Mouse (Mus musculus): ENCODE measurements around the gene Slc7a1. TPM values are rescaled to one million over a fixed set of nuclear protein-coding genes. Genes with fewer than 3 reads are reported as not detected.

Slc7a1 gene
- polyA plus RNA-seq, 1 experiment from 2014 or later = 5.8 TPM

DNA sequence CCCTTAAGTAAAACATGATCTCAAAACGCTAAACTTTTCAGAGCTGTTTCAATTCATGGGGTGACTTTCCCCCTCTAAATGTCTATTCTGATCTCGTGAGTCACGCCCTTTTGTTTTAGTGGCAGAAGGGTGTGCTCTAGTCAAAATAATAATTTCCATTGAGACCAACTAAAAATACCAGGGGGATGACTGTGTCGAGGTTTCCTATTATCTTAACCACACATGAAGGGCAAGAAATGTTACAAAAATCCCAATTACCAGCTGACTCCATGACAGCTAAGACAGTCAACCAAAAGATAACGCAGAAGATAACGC, 1.3 kb downstream of the Slc7a1 start:
- ATAC-seq (no peak), DNase-seq (ENCODE audit: low spot score) (no peak)

DNA sequence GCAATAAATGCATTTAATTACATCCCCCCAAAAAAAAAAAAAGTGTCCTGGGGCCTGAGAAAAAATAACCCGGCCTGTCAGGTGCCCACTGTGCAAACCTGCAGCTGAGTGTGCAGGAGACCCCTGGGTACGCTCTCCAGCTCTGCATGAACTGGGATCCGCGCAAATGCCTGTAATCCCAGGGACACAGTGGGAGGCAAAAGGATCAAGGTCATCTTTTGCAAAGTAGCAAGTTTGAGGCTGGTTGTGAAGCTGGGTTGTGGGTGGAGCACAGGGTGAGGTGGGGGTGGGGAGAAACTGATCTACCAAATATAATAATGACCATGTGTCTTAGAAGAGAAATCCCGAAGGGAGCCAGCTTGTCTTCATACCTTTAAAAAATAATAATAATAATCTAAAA, 1.8 kb downstream of the Slc7a1 start:
- Histone ChIP-seq H3K4me3 (ENCODE audit: low read depth, low read length) (no peak overlapping the region), H3K9ac (replicated peaks; ENCODE audit: low read depth) (no peak overlapping the region), H3K9me3 (ENCODE audit: low read length) (no peaks in the 10 kb centered on the region), H3K27me3 (replicated peaks; ENCODE audit: insufficient read depth, low read length) (no peaks in the 10 kb centered on the region), H3K4me2 (replicated peaks; ENCODE audit: low read depth, low read length) (no peak overlapping the region), H3K36me3 (ENCODE audit: insufficient read depth, low read length) (no peaks in the 10 kb centered on the region), H3K27ac (ENCODE audit: low read length) (no peak overlapping the region), H3K4me1 (ENCODE audit: insufficient read depth, low read depth, low read length) (no peaks in the 10 kb centered on the region; the same call in 1 of the 2 replicates)
- 72% methylated on average over 5 of the region's 5 CpGs for WGBS
- no peak for ATAC-seq
- TF ChIP-seq CTCF (IDR thresholded peaks at IDR 0.05) = no peak
- no peak for TF ChIP-seq EP300 (IDR thresholded peaks at IDR 0.05)
- no peak for DNase-seq (ENCODE audit: low spot score)

More for the DNA sequence above, 1.3 kb downstream of the Slc7a1 start:
- Histone ChIP-seq H3K9ac (replicated peaks; ENCODE audit: low read depth) (no peak overlapping the region), H3K36me3 (ENCODE audit: insufficient read depth, low read length) (no peaks in the 10 kb centered on the region), H3K4me3 (ENCODE audit: low read depth, low read length) (peak overlapping the region; percentile 64), H3K4me1 (ENCODE audit: insufficient read depth, low read depth, low read length) (no peaks in the 10 kb centered on the region; the same call in 1 of the 2 replicates), H3K9me3 (ENCODE audit: low read length) (no peaks in the 10 kb centered on the region), H3K4me2 (replicated peaks; ENCODE audit: low read depth, low read length) (peak overlapping the region; percentile 98), H3K27ac (ENCODE audit: low read length) (no peak overlapping the region), H3K27me3 (replicated peaks; ENCODE audit: insufficient read depth, low read length) (no peaks in the 10 kb centered on the region)
- WGBS = 55% methylated on average over 6 of the region's 6 CpGs
- TF ChIP-seq CTCF (IDR thresholded peaks at IDR 0.05) = no peak
- no peak for TF ChIP-seq EP300 (IDR thresholded peaks at IDR 0.05)

DNA sequence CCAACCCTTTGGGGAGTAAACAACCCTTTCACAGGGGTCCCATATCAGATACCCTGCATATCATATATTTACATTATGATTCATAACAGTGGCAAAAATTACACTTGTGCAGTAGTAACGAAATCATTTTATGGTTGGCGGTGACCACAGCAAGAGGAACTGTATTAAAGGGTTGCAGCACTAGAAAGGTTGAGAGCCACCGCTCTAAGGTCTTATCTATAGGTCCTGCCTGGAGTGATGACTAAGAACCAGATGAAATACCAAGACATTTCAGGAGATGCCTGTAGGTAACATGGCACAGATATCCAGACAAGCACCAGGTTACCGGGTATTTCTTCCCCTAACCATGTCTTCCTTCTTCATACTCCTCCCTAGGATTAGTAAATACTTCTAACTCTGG, 2.3 kb downstream of the Slc7a1 start:
- Histone ChIP-seq H3K9me3 (ENCODE audit: low read length) (no peaks in the 10 kb centered on the region), H3K36me3 (ENCODE audit: insufficient read depth, low read length) (no peaks in the 10 kb centered on the region), H3K4me3 (ENCODE audit: low read depth, low read length) (no peak overlapping the region), H3K27ac (ENCODE audit: low read length) (no peak overlapping the region), H3K4me2 (replicated peaks; ENCODE audit: low read depth, low read length) (no peak overlapping the region), H3K9ac (replicated peaks; ENCODE audit: low read depth) (no peak overlapping the region), H3K27me3 (replicated peaks; ENCODE audit: insufficient read depth, low read length) (no peaks in the 10 kb centered on the region), H3K4me1 (ENCODE audit: insufficient read depth, low read depth, low read length) (no peaks in the 10 kb centered on the region; the same call in 1 of the 2 replicates)
- 73% methylated on average over 4 of the region's 4 CpGs for WGBS
- TF ChIP-seq CTCF (IDR thresholded peaks at IDR 0.05) (no peak), EP300 (IDR thresholded peaks at IDR 0.05) (no peak)
- DNase-seq (ENCODE audit: low spot score) (no peak), ATAC-seq (no peak)

DNA sequence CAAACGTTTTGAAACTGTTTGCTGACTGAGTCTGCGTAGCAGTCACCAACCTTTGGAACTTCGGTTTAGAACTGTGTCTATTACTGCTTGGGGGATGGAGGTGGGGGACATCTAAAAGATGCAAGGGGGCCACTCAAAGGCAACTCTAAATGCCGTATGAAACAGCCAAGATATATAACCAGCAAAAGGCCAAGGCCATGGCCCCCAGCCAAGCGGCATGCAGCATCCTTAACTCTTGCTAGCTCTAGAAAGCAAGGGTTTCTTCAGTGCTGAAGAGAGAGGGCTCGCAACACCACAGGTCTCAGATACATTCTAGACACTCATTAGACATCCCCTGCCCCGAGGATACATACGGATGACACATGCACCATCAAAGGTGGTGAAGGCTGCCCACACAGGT, 6.4 kb downstream of the Slc7a1 start:
- Histone ChIP-seq H3K4me1 (ENCODE audit: insufficient read depth, low read depth, low read length) (no peaks in the 10 kb centered on the region), H3K27me3 (replicated peaks; ENCODE audit: insufficient read depth, low read length) (no peaks in the 10 kb centered on the region), H3K9me3 (ENCODE audit: low read length) (no peaks in the 10 kb centered on the region), H3K27ac (ENCODE audit: low read length) (no peak overlapping the region), H3K4me2 (replicated peaks; ENCODE audit: low read depth, low read length) (no peak overlapping the region), H3K4me3 (ENCODE audit: low read depth, low read length) (no peak overlapping the region), H3K36me3 (ENCODE audit: insufficient read depth, low read length) (no peaks in the 10 kb centered on the region), H3K9ac (replicated peaks; ENCODE audit: low read depth) (no peak overlapping the region)
- 75% methylated on average over 8 of the region's 8 CpGs for WGBS
- ATAC-seq = no peak
- no peak for TF ChIP-seq CTCF (IDR thresholded peaks at IDR 0.05)
- TF ChIP-seq EP300 (IDR thresholded peaks at IDR 0.05) = no peak
- DNase-seq (ENCODE audit: low spot score) = no peak

DNA sequence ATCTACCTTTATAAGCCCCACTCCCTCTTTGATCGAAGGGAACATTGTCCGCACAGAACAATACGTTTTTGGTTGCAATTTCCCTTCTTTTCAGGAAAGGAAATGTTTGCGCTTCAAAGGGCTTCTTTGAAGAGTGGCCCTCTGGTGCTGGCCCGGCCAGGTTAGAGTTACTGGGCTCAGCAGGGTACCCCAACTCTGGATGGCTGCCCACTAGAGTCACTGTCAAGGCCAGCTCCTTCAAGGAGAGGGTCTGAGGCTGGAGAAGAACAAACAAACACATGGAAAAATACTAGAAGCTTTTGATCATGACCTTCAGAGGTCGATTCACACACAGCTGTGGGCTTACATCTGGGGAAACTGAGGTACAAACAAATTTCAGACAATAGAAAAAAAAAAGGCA, 6.9 kb downstream of the Slc7a1 start:
- Histone ChIP-seq H3K27ac (ENCODE audit: low read length) (no peak overlapping the region), H3K9ac (replicated peaks; ENCODE audit: low read depth) (no peak overlapping the region), H3K27me3 (replicated peaks; ENCODE audit: insufficient read depth, low read length) (no peaks in the 10 kb centered on the region), H3K36me3 (ENCODE audit: insufficient read depth, low read length) (no peaks in the 10 kb centered on the region), H3K4me3 (ENCODE audit: low read depth, low read length) (no peak overlapping the region), H3K4me1 (ENCODE audit: insufficient read depth, low read depth, low read length) (no peaks in the 10 kb centered on the region), H3K4me2 (replicated peaks; ENCODE audit: low read depth, low read length) (no peak overlapping the region), H3K9me3 (ENCODE audit: low read length) (no peaks in the 10 kb centered on the region)
- no peak for TF ChIP-seq CTCF (IDR thresholded peaks at IDR 0.05)
- DNase-seq (ENCODE audit: low spot score) = no peak
- ATAC-seq = no peak
- 70% methylated on average over 6 of the region's 6 CpGs for WGBS

- Histone ChIP-seq H3K4me2 (replicated peaks; ENCODE audit: low read depth, low read length) (no peak overlapping the region), H3K4me1 (ENCODE audit: insufficient read depth, low read depth, low read length) (no peaks in the 10 kb centered on the region), H3K4me3 (ENCODE audit: low read depth, low read length) (no peak overlapping the region), H3K27ac (ENCODE audit: low read length) (no peak overlapping the region), H3K36me3 (ENCODE audit: insufficient read depth, low read length) (no peaks in the 10 kb centered on the region), H3K27me3 (replicated peaks; ENCODE audit: insufficient read depth, low read length) (no peaks in the 10 kb centered on the region), H3K9me3 (ENCODE audit: low read length) (no peaks in the 10 kb centered on the region), H3K9ac (replicated peaks; ENCODE audit: low read depth) (no peak overlapping the region)
- 91% methylated on average over 15 of the region's 15 CpGs for WGBS
- DNase-seq (ENCODE audit: low spot score) (no peak), ATAC-seq (no peak)
- TF ChIP-seq CTCF (IDR thresholded peaks at IDR 0.05) (no peak), EP300 (IDR thresholded peaks at IDR 0.05) (no peak)
Measured at GRCm38 (mm10) chr5:148389007-148389970, 10.4 kb downstream of the Slc7a1 start.
